ENCODE assay signal across 14 mouse cellular contexts in the genomic region with DNA sequence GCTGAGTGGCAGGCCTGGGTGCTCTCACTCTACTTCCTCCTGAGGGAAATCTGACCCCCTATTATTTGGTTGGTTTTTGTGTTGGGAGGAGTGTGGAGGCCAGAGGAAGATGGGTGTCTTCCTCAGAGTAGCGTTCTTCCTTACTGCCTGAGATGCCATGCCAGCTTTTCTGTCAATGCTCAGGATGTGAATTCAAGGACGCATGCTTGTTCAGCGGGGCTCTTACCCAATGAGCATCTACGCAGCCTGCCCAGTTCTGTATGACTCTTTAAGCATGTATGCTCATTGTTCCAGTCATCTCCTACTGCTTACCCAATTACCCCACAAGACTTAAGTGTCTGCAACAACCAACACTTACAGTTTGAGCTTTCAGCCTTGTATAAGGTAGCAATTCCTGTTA.
"Had no signal": no experiment of that assay in that cellular context is flagged by ENCODE, and none has a peak within 500 bp of the region (broad histone marks: within the 10 kb centered on the region; RNA-seq: fewer than 3 reads in every experiment).

No protein-coding gene starts in this region.

- DNase-seq: cerebellum, adult 9-11 months; cerebellum, postnatal 10 days; cerebellum, postnatal 14 days; cerebellum, postnatal 25 days; cerebellum, postnatal 36 days; embryo, embryonic 11 days; forebrain, postnatal 0 days; gastrocnemius, adult 2 months; gastrocnemius, postnatal 10 days; gastrocnemius, postnatal 14 days; gastrocnemius, postnatal 25 days; gastrocnemius, postnatal 36 days; heart, adult 18-20 months; heart, adult 2 months had no signal
